Mouse (Mus musculus): Measurements from ENCODE around the gene Olfr740.

Olfr740 gene

DNA sequence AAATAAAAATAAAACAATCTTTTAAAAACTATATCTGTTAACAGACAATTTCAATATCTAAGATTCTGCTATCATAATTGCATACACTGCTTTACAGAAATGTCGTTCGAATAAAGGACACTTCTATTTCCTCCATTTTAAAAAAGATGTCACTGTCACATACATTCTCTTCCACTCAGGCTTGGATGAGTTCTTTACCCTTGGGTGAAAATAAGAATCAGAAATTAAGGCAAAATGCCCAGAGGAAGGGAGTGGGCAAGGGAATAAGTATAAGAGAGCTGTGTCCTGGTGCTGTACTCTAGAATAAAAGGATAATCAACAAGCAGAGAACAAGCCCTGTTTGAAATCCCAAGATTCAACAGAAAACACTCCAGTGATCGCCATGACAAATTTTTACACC lies at the start of gene Olfr740:
Gene Olfr740 (plus strand): TSS at position 301 of the 400 bp plus-strand sequence.
- no peak for DNase-seq (ENCODE audit: low spot score in 2 of 2)

DNA sequence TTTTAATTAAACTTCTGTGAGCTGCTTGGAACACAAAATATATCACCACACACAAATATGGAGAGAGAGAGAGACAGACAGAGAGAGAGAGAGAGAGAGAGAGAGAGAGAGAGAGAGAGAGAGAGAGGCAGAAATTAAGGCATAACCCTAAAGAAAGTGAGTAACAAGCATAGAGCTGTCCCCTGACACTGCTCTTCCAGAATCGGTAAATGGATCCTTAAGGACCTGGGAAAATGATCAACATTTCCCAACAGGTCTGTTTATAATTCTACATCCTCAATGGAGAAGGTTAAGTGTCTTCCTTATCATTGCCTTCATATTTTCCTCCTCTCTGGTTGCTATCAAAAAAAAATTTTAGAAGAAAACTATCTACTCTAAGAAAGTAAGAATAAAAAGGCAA lies 38.1 kb upstream of the Olfr740 start, which contains the start of gene Olfr738:
Gene Olfr738 (plus strand): TSS at position 301 of the 400 bp plus-strand sequence.
- DNase-seq (ENCODE audit: low spot score in 2 of 2) = no peak

DNA sequence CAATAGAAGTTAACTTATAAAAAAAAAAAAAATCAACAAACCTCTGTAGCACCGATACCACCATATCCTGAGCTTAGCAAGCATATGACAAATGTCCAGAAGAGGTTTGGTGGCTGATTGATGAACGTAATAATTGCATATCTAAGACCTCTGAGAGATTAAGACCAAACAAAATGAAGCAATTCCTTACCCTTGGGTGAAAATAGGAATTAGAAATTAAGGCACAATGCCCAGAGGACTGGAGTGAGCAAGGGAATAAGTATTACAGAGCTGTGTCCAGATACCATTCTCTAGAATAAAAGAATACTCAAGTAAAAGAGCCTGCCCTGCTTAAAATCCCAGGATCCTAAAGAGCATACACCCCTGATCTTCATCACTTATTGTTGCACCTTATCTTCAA lies 27.0 kb upstream of the Olfr740 start, which contains the start of gene Olfr739:
Gene Olfr739 (plus strand): TSS at position 301 of the 400 bp plus-strand sequence.
- DNase-seq (ENCODE audit: low spot score in 2 of 2) = no peak

DNA sequence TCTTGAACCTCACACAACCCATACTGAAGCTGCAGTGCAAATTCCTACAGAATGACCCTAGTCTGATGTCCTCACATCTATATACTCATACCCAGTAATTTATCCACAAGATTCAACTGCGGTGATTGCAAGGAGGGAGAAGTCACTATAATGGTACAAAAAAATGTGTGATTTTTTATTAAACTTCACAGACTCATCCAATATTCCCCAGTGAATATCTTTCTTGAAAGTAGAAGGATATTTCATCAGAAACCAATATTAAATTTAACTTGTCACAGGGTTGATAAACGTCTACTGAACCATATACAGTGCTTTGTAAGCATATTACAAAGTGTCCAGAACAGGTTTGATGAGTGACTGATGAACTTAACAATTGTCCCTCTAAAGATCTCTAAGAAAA lies 27.1 kb downstream of the Olfr740 start, which contains the start of gene Olfr741:
Gene Olfr741 (plus strand): TSS at position 301 of the 400 bp plus-strand sequence.
- DNase-seq (ENCODE audit: low spot score in 2 of 2) = no peak

DNA sequence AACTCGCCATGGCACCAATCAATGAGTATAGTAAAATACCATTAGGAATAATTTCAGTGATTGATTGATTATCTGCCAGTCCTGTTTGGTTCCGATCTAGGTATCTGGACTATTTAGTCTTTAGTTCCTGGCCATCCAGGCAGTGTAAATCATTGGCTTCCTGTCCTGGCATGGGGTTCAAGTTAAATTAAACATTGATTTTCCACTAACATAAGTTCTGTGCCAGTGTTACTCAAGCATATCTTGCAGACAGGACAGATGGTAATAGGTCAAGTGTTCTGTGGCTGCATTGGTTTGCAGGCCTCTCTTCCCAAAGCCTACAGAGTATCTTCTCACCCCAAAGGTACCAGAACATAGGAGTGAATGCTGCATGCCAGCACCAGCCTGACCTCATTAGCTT lies 33.1 kb downstream of the Olfr740 start:
- no peak for DNase-seq (ENCODE audit: low spot score in 2 of 2)

DNA sequence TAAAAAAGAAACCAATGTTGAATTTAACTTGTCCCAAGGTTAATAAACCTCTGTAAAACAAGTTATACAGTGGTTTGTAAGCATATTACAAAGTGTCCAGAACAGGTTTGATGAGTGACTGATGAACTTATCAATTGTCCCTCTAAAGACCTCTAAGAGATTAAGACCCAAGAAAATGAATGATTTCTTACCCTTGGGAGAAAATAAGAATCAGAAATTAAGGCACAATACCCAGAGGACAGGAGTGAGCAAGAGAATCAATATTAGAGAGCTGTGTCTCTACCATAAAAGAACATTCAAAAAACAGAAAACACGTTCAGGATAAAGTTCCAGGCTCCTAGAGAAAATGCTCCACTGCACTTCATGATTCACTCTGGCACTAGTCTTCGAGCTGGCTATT lies 58.0 kb downstream of the Olfr740 start, which contains the start of gene Olfr742:
Gene Olfr742 (plus strand): TSS at position 301 of the 400 bp plus-strand sequence.
- DNase-seq (ENCODE audit: low spot score in 2 of 2) = no peak
